Mouse (Mus musculus) adrenal gland, adult 18-20 months (tissue): ENCODE results near the gene Klhl2. TPM values are rescaled to one million over a fixed set of nuclear protein-coding genes. Genes with fewer than 3 reads are reported as not detected.
A peak's percentile ranks its signal among the peaks of the same experiment; 100 is the strongest.

Source experiments
- DNase-seq, 2 experiments: peaks; one replicate each; pipeline ENCODE4 v3.0.0; 2021 to 2022; ENCODE audit warnings: low spot score in 2 of 2
- total RNA-seq, 2 experiments: library from RNA; stranded (reverse); gene quantifications; 1 replicate in 1 of 2; 2 replicates in 1 of 2; pipeline ENCODE4 v1.2.3; 2021

Klhl2 gene
- total RNA-seq, 2 experiments from 2014 or later: 53.2 to 76.0 TPM

- no peak for DNase-seq
These were observed 17.2 kb downstream of the Klhl2 start for GRCm38 (mm10) chr8:64832581-64833135.

GRCm38 (mm10) chr8:64831656-64832055, 18.2 kb downstream of the Klhl2 start:
- DNase-seq: no peak

- no peak for DNase-seq
These were observed 19.9 kb downstream of the Klhl2 start for GRCm38 (mm10) chr8:64829921-64830320.

GRCm38 (mm10) chr8:64829391-64829790, 20.4 kb downstream of the Klhl2 start:
- no peak for DNase-seq

GRCm38 (mm10) chr8:64828466-64828865, 21.4 kb downstream of the Klhl2 start:
- DNase-seq: no peak

- peak in 1 of 2 experiments; percentile 12 for DNase-seq
These were observed 22.5 kb downstream of the Klhl2 start for GRCm38 (mm10) chr8:64827356-64827755.

- DNase-seq: peak in 1 of 2 experiments; percentile 57
These were observed 23.4 kb downstream of the Klhl2 start for GRCm38 (mm10) chr8:64826461-64826860.

- no peak for DNase-seq
These were observed 25.9 kb downstream of the Klhl2 start for GRCm38 (mm10) chr8:64823905-64824304.

GRCm38 (mm10) chr8:64820940-64821339, 28.9 kb downstream of the Klhl2 start:
- DNase-seq: no peak

- no peak for DNase-seq
These were observed 38.0 kb downstream of the Klhl2 start for GRCm38 (mm10) chr8:64811790-64812189.

- DNase-seq: no peak
These were observed 38.7 kb downstream of the Klhl2 start for GRCm38 (mm10) chr8:64811083-64811482.

GRCm38 (mm10) chr8:64806558-64806957, 43.3 kb downstream of the Klhl2 start:
- no peak for DNase-seq

- no peak for DNase-seq
These were observed 44.8 kb downstream of the Klhl2 start for GRCm38 (mm10) chr8:64804971-64805370.

GRCm38 (mm10) chr8:64799306-64799705, 50.5 kb downstream of the Klhl2 start:
- DNase-seq: no peak

GRCm38 (mm10) chr8:64798503-64798902, 51.3 kb downstream of the Klhl2 start:
- no peak for DNase-seq

GRCm38 (mm10) chr8:64797751-64798150, 52.1 kb downstream of the Klhl2 start:
- DNase-seq: no peak

GRCm38 (mm10) chr8:64791250-64791881, 58.5 kb downstream of the Klhl2 start:
- DNase-seq: no peak

GRCm38 (mm10) chr8:64790418-64790817, 59.4 kb downstream of the Klhl2 start:
- DNase-seq: no peak

GRCm38 (mm10) chr8:64788715-64789114, 61.1 kb downstream of the Klhl2 start:
- peak; percentile 39 to 54 for DNase-seq

- no peak for DNase-seq
These were observed 63.0 kb downstream of the Klhl2 start for GRCm38 (mm10) chr8:64786801-64787200.

GRCm38 (mm10) chr8:64784235-64784634, 65.6 kb downstream of the Klhl2 start:
- DNase-seq: no peak

- no peak for DNase-seq
These were observed 67.9 kb downstream of the Klhl2 start for GRCm38 (mm10) chr8:64781947-64782346.

- DNase-seq: no peak
These were observed 71.9 kb downstream of the Klhl2 start for GRCm38 (mm10) chr8:64777925-64778324.
